Mouse (Mus musculus) CD4-positive, CD25-positive, alpha-beta regulatory T cell, adult 9 weeks (primary cell): ENCODE results near the gene Krt84. TPM values are rescaled to one million over a fixed set of nuclear protein-coding genes. Genes with fewer than 3 reads are reported as not detected.

Experiments used
- polyA plus RNA-seq: library from polyadenylated mRNA; unstranded; fragments of 100-300 nt; shearing (Covaris generic); gene quantifications from one replicate; pipeline ENCODE4 v1.2.1, GENCODE M21; 2017

The Krt84 gene
- polyA plus RNA-seq, result not detected

DNA sequence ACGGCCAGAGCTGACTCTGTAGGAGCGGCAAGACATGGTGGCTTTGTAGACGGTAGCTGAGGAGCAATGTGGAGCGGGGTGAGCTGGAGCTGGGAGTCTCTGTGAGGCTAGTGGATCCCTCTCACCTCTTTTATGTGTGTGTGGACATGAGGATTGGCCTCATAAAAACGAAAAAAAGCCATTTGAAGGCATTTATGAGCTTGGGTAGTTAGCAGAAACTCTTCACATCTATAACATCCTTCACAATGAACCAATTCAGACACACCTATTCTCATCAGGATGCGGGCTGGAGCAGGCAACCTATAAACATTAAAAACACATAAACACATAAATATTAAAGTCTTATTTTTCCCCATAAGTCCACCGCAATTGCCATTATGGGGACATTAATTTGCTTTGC, at the start of gene Krt84:
Gene Krt84 (minus strand): TSS at position 101 of the 400 bp plus-strand sequence.

DNA sequence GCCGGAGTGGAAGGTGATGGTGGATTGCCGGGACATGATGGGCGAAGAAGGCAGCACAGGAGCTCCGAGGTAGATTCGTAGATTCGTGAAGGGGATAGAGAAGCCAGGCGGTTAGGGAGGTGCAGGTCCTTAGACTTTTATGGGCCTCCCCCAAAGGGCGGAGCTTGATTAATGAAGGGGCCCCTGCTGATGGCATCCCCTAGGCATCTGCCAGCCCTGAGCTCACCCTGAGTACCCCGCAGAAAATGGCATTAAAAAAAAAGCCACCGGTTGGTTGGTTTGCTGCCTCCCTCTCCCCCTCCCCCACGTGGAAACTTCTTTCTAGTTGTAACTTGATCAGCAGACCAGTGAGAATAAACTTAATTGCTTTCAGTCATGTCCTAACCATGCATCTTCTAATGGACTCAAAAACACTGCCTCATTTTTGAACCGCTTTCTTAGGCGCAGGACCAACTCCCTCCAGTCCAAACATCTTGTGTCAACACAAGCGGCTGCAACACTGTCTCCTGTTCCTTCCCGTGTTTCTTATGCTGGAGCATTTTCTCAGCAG, 41.3 kb upstream of the Krt84 start, which contains the start of gene Krt75:
Gene Krt75 (minus strand): TSS at position 109 of the 550 bp plus-strand sequence.

DNA sequence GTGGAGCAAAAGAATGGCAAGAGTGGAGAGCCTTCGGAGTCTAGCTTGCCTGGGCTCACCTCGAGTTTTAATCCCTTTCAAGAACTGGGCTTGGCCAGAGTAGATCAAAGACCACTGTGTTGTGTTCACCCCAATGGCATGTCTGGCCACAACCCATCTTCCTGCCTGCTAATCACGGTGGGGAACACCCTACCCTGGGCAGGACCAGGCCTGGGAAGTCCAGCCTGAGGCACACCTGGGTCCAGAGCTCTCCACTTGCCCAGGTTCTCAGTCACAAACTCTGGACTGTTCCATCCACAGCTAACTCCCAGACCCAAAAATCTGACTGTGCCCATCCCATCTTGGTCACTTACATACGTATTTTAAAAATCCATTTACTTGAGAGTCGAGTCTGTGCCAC, 30.2 kb upstream of the Krt84 start, which contains the start of gene Krt90:
Gene Krt90 (minus strand): TSS at position 101 of the 400 bp plus-strand sequence.

DNA sequence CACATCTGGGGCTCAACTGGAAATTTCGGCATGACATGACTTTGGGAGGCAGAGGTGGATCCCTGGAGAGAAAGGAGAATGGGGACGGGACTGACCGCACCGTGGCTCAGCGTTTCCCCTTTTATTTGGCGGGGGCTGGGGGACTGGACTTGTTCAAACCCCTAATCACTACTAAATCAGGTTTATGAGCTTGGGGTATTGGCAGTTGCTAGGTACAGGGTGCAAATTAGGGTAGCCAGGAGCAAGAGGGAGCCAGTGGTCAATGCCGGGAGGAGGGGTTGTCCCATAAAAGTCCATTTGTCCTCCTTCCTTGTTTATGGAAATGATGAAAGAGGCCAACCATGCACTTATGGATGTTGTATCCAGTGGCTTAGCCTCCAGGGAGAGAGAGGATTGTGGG, 17.9 kb upstream of the Krt84 start, which contains the start of gene Krt82:
Gene Krt82 (minus strand): TSS at position 101 of the 400 bp plus-strand sequence.

DNA sequence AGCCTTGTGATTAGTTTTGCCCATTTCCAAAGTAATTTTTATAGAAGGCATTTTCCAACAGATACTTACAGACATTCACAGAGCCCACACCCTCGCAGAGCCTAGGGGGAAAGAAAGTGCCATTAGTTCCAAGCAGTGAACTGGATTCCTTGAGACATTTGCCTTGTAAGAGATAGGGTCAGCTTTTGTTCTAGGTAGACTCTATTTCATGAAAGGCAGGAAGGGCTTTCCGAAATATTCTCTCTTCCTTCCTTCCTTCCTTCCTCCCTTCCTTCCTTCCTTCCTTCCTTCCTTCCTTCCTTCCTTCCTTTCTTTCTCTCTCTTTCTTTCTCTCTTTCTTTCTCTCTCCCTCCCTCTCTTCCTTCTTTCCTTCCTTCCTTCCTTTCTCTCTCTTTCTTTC, 15.5 kb downstream of the Krt84 start, which contains the start of gene Gm49425:
Gene Gm49425 (minus strand): TSS at position 101 of the 400 bp plus-strand sequence.

DNA sequence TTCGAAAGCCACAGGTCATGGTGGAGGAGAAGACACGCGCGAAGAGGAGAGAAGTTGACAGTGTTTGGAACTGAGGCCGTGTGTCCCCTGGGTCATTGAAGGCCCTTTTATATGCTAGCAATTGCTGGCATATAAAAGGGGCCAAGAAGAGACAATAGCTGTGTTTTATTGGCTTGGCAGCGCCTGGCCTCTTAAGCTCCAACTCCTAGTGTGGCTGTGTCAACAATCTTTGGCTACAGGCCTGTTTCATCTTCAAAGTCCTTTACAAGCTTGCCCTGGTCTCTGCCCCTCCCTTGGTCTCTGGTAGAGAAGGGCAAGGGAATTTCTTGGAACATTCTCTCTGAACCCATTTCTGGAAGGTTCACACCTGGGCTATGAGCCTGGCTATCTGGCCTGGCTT, 41.2 kb downstream of the Krt84 start, which contains the start of gene Krt83:
Gene Krt83 (minus strand): TSS at position 82 of the 400 bp plus-strand sequence.

Other genes with a start within 250 kb of the Krt84 start
- 96.9 TPM for gene Atg101, start 248.5 kb downstream of the Krt84 start, polyA plus RNA-seq
- gene 6030408B16Rik, start 239.6 kb downstream of the Krt84 start, polyA plus RNA-seq, result 0.40 TPM
- gene Krt80, start 162.7 kb downstream of the Krt84 start, polyA plus RNA-seq, result not detected
- not detected for gene Krt7, start 121.8 kb downstream of the Krt84 start, polyA plus RNA-seq
- 0.37 TPM for gene Krt87, start 94.0 kb downstream of the Krt84 start, polyA plus RNA-seq
- not detected for gene Krt88, start 85.1 kb downstream of the Krt84 start, polyA plus RNA-seq
- not detected for gene Krt81, start 69.1 kb downstream of the Krt84 start, polyA plus RNA-seq
- gene Krt86, start 59.3 kb downstream of the Krt84 start, polyA plus RNA-seq, result not detected
- gene Krt83, start 41.3 kb downstream of the Krt84 start, polyA plus RNA-seq, result 4.1 TPM
- not detected for gene Gm49425, start 15.6 kb downstream of the Krt84 start, polyA plus RNA-seq
- not detected for gene Krt82, start 17.8 kb upstream of the Krt84 start, polyA plus RNA-seq
- not detected for gene Krt90, start 30.1 kb upstream of the Krt84 start, polyA plus RNA-seq
- gene Krt75, start 41.1 kb upstream of the Krt84 start, polyA plus RNA-seq, result not detected
- not detected for gene Gm5414, start 95.4 kb upstream of the Krt84 start, polyA plus RNA-seq
- gene Gm5478, start 114.6 kb upstream of the Krt84 start, polyA plus RNA-seq, result not detected
- not detected for gene Krt6b, start 147.5 kb upstream of the Krt84 start, polyA plus RNA-seq
- not detected for gene Krt6a, start 161.5 kb upstream of the Krt84 start, polyA plus RNA-seq
- not detected for gene Krt5, start 180.1 kb upstream of the Krt84 start, polyA plus RNA-seq
- gene Krt71, start 210.3 kb upstream of the Krt84 start, polyA plus RNA-seq, result not detected